Mouse (Mus musculus): ENCODE results near the gene Adgrl1. TPM values are rescaled to one million over a fixed set of nuclear protein-coding genes. Genes with fewer than 3 reads are reported as not detected.

Gene Adgrl1
- 20.7 and 23.0 TPM in 2 replicates for polyA plus RNA-seq (2014; fragmentation: Nextera tagmentation; extraction: Ambion mirVana)

DNA sequence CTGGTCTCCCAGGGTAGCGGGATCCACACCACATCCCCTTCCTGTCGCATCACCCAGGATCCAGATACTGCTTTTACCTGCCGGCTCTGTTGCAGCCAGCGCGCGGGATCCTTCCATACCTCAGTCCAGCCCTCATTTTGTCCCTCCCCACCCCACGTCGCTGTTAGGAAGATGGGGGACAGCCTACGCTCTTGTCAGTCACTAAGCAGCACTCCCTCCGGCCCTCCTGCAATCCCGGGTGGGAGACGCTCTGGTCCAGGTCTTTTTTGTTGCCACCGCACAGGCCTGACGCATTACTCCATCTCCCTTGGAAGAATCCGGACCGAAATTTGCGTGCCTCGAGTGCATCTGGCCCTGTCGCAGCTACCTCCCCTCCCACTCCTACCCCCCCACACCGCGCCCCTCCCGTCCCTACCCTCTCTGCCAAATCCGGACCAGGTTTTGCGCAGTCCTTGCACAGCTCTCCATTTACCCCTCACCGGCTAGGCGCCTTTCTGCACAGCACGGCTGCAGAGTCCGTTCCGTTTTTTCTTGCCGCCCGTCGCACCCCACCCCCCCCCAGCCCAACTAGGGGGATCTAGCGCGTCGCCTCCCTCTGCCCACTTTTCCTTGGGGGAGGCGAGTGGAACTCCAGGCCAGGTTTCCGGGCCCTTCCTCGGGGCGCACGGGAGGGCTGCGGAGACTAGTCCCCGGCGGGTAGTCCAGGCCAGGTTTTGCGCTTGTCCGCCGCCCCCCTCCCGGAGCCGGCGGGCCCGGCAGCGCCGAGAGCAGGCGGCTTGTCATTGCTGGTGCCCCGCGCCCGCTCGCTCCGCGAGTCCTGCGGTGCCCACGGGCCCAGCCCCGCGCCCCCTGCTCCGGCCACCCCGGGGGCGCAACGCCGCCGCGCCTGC, at the start of gene Adgrl1:
Adgrl1 (plus strand) TSS at position 743 of the 890 bp plus-strand sequence.
- Histone ChIP-seq H3K27ac (replicated peaks; ENCODE audit: low read depth, low read length) (peak within 1 kb of the TSS; percentile 95), H3K27me3 (ENCODE audit: control insufficient read depth, insufficient read depth, low read length) (0 out of 2 replicates have a peak, but pooled peaks cover 3% of the 10 kb centered on the region), H3K4me1 (ENCODE audit: control insufficient read depth, insufficient read depth, low read length) (peaks cover 38% of the 10 kb centered on the region), H3K9ac (ENCODE audit: low read length) (peak within 1 kb of the TSS; percentile 93), H3K9me3 (ENCODE audit: control insufficient read depth, low read length) (no peaks in the 10 kb centered on the region), H3K4me3 (ENCODE audit: low read depth, low read length) (peak within 1 kb of the TSS; percentile 93), H3K4me2 (ENCODE audit: low read depth, severe bottlenecking) (peak within 1 kb of the TSS; percentile 81), H3K36me3 (ENCODE audit: control insufficient read depth, insufficient read depth, low read length) (peaks cover 2% of the 10 kb centered on the region; the same call in 1 of the 2 replicates)
- peak; percentile 90 for ATAC-seq (ENCODE audit: insufficient number of reproducible peaks, low FRiP score, low TSS enrichment, low read depth)
- WGBS = under 1% methylated on average over 68 of the region's 70 CpGs
- DNase-seq (ENCODE audit: low spot score) = peak; percentile 94

DNA sequence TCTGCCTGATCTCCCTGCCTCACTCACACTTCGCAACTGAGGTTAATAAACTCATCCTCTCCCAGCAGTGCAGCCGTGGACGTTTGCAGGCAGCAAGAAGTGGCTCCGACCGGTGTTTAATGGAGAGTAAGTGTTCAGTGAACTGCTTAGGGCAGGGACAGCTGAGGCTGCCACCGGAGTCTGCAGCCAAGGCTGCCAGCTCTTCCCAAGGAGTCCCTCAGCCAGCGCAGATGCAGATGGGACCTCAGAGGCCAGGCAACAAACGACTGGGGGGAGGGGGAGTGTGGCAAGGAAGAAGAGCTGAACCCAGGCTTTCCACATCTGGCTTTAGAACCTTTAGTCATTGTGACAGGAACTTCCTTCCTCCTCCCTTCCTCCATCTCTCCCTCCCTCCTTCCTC, 47.6 kb upstream of the Adgrl1 start:
- no peaks in the 10 kb centered on the region for H3K36me3 ChIP-seq (ENCODE audit: control insufficient read depth, insufficient read depth, low read length)
- no peak overlapping the region for H3K27ac ChIP-seq (replicated peaks; ENCODE audit: low read depth, low read length)
- 0 out of 2 replicates have a peak overlapping the region, but pooled peaks have one; percentile 10 for H3K4me2 ChIP-seq (ENCODE audit: low read depth, severe bottlenecking)
- peaks cover 4% of the 10 kb centered on the region; the same call in 1 of the 2 replicates for H3K4me1 ChIP-seq (ENCODE audit: control insufficient read depth, insufficient read depth, low read length)
- H3K4me3 ChIP-seq (ENCODE audit: low read depth, low read length) = no peak overlapping the region
- no peak for DNase-seq (ENCODE audit: low spot score)
- H3K27me3 ChIP-seq (ENCODE audit: control insufficient read depth, insufficient read depth, low read length) = no peaks in the 10 kb centered on the region
- peaks cover 5% of the 10 kb centered on the region; the same call in 1 of the 2 replicates for H3K9me3 ChIP-seq (ENCODE audit: control insufficient read depth, low read length)
- WGBS = 20% methylated on average over 8 of the region's 8 CpGs
- ATAC-seq (ENCODE audit: insufficient number of reproducible peaks, low FRiP score, low TSS enrichment, low read depth) = no peak
- H3K9ac ChIP-seq (ENCODE audit: low read length) = no peak overlapping the region

DNA sequence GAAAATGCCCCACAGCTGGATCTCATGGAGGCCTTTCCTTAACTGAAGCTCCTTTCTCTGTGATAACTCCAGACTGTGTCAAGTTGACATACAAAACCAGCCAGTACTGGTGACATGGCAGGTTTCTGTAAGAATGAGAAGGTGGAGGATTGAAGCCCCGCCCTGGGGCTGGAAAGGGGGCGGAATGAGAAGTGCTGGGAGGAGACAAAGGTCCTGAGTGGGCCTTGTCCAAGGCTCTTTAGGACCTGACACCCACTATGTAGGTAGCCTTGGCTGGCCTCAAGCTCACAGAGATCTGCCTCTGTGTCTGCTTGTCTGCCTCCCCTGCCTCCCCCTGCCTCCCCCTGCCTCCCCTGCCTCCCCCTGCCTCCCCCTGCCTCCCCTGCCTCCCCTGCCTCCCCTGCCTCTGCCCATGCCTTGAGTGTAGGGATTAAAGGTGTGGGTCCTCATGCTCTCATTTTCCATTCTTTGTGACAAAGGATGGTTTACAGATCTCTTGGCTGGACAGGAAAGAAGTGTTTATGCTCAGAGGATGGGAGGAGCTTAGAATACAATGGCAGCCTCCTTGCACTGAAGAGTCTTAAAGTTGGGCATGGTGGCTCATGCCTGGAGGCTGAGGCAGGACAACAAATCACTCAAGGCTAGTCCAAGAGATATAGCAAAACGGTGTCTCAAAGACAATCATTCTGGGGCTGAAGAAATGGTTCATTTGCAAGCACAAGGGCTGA, 46.4 kb upstream of the Adgrl1 start:
- no peak overlapping the region for H3K4me3 ChIP-seq (ENCODE audit: low read depth, low read length)
- H3K9ac ChIP-seq (ENCODE audit: low read length) = no peak overlapping the region
- peaks cover 4% of the 10 kb centered on the region; the same call in 1 of the 2 replicates for H3K4me1 ChIP-seq (ENCODE audit: control insufficient read depth, insufficient read depth, low read length)
- no peak for DNase-seq (ENCODE audit: low spot score)
- 87% methylated on average over 3 of the region's 3 CpGs for WGBS
- H3K27ac ChIP-seq (replicated peaks; ENCODE audit: low read depth, low read length) = no peak overlapping the region
- no peaks in the 10 kb centered on the region for H3K36me3 ChIP-seq (ENCODE audit: control insufficient read depth, insufficient read depth, low read length)
- H3K4me2 ChIP-seq (ENCODE audit: low read depth, severe bottlenecking) = no peak overlapping the region
- no peak for ATAC-seq (ENCODE audit: insufficient number of reproducible peaks, low FRiP score, low TSS enrichment, low read depth)
- no peaks in the 10 kb centered on the region for H3K9me3 ChIP-seq (ENCODE audit: control insufficient read depth, low read length)
- no peaks in the 10 kb centered on the region for H3K27me3 ChIP-seq (ENCODE audit: control insufficient read depth, insufficient read depth, low read length)

DNA sequence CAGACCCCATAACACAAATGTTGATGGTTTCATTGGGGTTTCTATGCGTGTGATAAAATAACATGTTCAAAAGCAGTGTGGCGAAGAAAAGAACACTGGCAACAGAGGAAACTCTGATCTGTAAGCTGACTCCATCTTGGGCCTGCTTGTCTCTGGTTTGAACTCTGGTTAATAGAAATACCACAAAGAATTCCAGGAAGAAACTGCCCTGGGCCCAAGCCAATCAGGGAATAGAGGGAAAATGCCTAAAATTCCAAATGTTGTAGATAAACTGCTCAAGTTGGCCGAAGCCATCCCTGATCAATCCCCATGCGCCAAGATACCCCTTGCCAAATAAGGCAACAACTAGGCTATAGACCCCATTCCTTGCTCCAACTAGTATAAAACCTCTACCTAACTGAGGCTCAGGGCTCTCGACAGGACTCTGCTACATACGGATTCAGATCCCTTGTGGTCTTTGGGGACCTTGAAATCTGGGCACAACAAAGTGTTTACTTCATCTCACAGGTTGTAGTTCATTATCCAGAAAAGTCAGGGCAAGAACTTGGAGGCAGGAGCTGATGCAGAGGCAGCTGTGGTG, 43.3 kb upstream of the Adgrl1 start:
- Histone ChIP-seq H3K4me3 (ENCODE audit: low read depth, low read length) (no peak overlapping the region), H3K4me2 (ENCODE audit: low read depth, severe bottlenecking) (no peak overlapping the region), H3K36me3 (ENCODE audit: control insufficient read depth, insufficient read depth, low read length) (no peaks in the 10 kb centered on the region), H3K4me1 (ENCODE audit: control insufficient read depth, insufficient read depth, low read length) (peaks cover 4% of the 10 kb centered on the region; the same call in 1 of the 2 replicates), H3K9me3 (ENCODE audit: control insufficient read depth, low read length) (no peaks in the 10 kb centered on the region), H3K9ac (ENCODE audit: low read length) (no peak overlapping the region), H3K27ac (replicated peaks; ENCODE audit: low read depth, low read length) (no peak overlapping the region), H3K27me3 (ENCODE audit: control insufficient read depth, insufficient read depth, low read length) (no peaks in the 10 kb centered on the region)
- DNase-seq (ENCODE audit: low spot score) (no peak), ATAC-seq (ENCODE audit: insufficient number of reproducible peaks, low FRiP score, low TSS enrichment, low read depth) (no peak)
- 86% methylated on average over 6 of the region's 6 CpGs for WGBS

DNA sequence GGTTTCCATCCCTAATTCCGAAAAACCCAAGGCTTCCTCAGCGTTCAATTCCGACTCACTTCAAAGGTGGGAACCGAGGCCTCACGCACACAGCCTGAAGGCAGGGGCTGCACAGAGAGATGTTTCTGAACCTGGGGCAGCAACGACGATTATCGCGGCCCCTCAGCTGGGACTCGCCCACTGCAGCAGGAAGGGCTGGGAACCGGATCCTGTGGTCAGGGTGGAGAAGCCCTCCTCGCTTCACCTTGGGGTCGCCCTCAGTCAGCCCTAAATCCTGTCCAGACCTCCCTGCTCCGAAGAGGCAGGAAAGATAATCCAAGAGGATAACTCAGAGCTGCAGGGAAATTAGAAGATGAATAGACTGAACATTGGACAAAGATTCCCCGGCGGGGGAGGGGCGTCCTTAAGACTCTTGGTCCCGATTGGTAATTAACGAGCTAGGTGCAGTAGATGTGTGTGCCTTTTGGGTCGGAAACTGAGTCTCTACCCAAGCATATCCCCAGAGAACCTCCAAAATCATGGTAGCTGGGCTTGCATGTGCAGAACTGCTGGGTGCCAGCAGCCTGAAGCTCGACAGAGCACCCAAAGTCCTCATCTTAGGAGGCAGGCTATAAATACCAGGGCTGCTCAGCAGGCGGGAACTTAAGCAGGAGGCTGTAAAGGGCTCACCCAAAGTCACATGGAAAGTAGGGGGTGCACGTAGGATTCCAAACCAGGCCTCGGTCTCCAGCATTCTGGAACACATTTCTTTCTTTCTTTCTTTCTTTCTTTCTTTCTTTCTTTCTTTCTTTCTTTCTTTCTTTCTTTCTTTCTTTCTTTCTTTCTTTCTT, 37.3 kb upstream of the Adgrl1 start:
- Histone ChIP-seq H3K9me3 (ENCODE audit: control insufficient read depth, low read length) (no peaks in the 10 kb centered on the region), H3K27me3 (ENCODE audit: control insufficient read depth, insufficient read depth, low read length) (no peaks in the 10 kb centered on the region), H3K4me2 (ENCODE audit: low read depth, severe bottlenecking) (peak overlapping the region; percentile 44), H3K36me3 (ENCODE audit: control insufficient read depth, insufficient read depth, low read length) (no peaks in the 10 kb centered on the region), H3K9ac (ENCODE audit: low read length) (0 out of 2 replicates have a peak overlapping the region, but pooled peaks have one; percentile 36), H3K4me3 (ENCODE audit: low read depth, low read length) (peak overlapping the region; percentile 21), H3K27ac (replicated peaks; ENCODE audit: low read depth, low read length) (no peak overlapping the region), H3K4me1 (ENCODE audit: control insufficient read depth, insufficient read depth, low read length) (peaks cover 4% of the 10 kb centered on the region; the same call in 1 of the 2 replicates)
- no peak; the same call in 1 of the 2 replicates for ATAC-seq (ENCODE audit: insufficient number of reproducible peaks, low FRiP score, low TSS enrichment, low read depth)
- WGBS = 5% methylated on average over 24 of the region's 24 CpGs
- peak; percentile 40 for DNase-seq (ENCODE audit: low spot score)

DNA sequence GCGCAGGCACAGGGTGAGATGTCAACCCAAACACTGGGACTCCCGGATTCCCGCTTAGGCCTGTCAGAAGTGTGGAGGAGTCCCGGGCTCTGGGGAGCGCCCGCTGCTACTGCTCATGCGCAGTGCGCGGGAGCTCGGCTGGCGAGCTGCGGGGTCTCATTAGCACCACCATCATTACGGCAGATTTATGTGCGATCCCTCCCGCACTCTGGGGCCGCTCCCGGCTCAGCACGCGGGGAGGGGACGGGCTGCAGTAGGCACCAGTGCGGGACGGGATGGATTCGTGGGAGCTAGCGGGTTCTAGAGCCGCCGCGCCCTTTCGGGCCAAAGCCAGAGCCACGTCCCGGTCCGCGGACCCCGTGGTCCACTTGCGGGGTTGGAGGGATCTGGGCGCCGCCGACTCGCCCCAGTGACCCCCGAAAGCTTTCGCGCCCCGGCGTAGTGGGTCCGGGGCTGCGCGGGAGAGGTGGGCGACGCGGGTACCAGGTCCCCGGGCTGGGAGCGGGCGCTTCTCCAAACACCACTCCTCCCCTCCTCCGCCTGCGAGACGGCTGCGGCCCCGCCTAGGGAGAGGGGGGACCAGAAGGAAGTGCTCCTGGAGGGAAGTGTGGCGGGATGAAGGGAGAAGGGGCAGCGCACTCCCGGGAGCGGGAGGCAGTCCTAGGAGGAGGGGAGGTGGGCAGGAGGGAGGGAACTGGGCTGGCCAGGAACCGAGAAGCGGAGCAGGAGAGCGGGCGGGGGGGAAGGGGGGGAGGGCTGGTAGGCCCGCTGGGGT, 24.8 kb upstream of the Adgrl1 start:
- Histone ChIP-seq H3K27me3 (ENCODE audit: control insufficient read depth, insufficient read depth, low read length) (peaks cover 4% of the 10 kb centered on the region; the same call in 1 of the 2 replicates), H3K4me3 (ENCODE audit: low read depth, low read length) (peak overlapping the region; percentile 69), H3K4me2 (ENCODE audit: low read depth, severe bottlenecking) (peak overlapping the region; percentile 85), H3K4me1 (ENCODE audit: control insufficient read depth, insufficient read depth, low read length) (peaks cover 12% of the 10 kb centered on the region; the same call in 1 of the 2 replicates), H3K36me3 (ENCODE audit: control insufficient read depth, insufficient read depth, low read length) (no peaks in the 10 kb centered on the region), H3K9ac (ENCODE audit: low read length) (peak overlapping the region; percentile 72), H3K9me3 (ENCODE audit: control insufficient read depth, low read length) (no peaks in the 10 kb centered on the region), H3K27ac (replicated peaks; ENCODE audit: low read depth, low read length) (peak overlapping the region; percentile 77; the same call in 1 of the 2 replicates)
- DNase-seq (ENCODE audit: low spot score) = peak; percentile 79
- ATAC-seq (ENCODE audit: insufficient number of reproducible peaks, low FRiP score, low TSS enrichment, low read depth) = peak; percentile 84; the same call in 1 of the 2 replicates
- WGBS = under 1% methylated on average over 53 of the region's 66 CpGs

DNA sequence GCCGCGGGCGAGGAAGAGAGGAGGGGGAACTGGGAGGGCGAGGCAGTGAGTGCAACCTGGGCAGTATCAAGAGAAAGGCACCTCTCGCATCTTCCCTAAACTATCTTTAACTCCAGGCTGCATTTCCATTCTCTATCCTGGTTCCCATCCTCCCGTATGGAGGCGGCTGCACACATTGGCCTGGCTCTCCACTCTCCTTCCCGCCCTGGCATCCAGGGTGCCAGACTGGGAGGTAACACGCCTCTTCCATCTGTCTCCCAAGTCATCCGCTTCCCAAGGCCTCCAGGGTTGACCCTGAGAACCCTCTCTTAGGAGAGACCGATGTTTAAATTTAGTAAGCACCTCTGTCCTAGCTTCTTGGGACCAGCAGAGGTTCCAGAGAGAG, 24.3 kb upstream of the Adgrl1 start:
- WGBS = 1% methylated on average over 7 of the region's 11 CpGs
- Histone ChIP-seq H3K4me2 (ENCODE audit: low read depth, severe bottlenecking) (peak overlapping the region; percentile 85), H3K36me3 (ENCODE audit: control insufficient read depth, insufficient read depth, low read length) (no peaks in the 10 kb centered on the region), H3K9ac (ENCODE audit: low read length) (peak overlapping the region; percentile 72), H3K27me3 (ENCODE audit: control insufficient read depth, insufficient read depth, low read length) (peaks cover 4% of the 10 kb centered on the region; the same call in 1 of the 2 replicates), H3K4me3 (ENCODE audit: low read depth, low read length) (peak overlapping the region; percentile 69), H3K27ac (replicated peaks; ENCODE audit: low read depth, low read length) (peak overlapping the region; percentile 77), H3K9me3 (ENCODE audit: control insufficient read depth, low read length) (no peaks in the 10 kb centered on the region), H3K4me1 (ENCODE audit: control insufficient read depth, insufficient read depth, low read length) (peaks cover 12% of the 10 kb centered on the region; the same call in 1 of the 2 replicates)
- peak; percentile 42; the same call in 1 of the 2 replicates for ATAC-seq (ENCODE audit: insufficient number of reproducible peaks, low FRiP score, low TSS enrichment, low read depth)
- no peak for DNase-seq (ENCODE audit: low spot score)
